Mouse (Mus musculus) 3134 (cell line): ENCODE data around the gene H2afy.

ENCODE experiments used
- DNase-seq: peaks from one replicate; pipeline ENCODE4 v3.0.0-alpha.2; 2011; ENCODE audit warnings: low spot score; ENCODE audit not compliant: insufficient read length; ENCODE audit errors: extremely low read depth

The H2afy gene

DNA sequence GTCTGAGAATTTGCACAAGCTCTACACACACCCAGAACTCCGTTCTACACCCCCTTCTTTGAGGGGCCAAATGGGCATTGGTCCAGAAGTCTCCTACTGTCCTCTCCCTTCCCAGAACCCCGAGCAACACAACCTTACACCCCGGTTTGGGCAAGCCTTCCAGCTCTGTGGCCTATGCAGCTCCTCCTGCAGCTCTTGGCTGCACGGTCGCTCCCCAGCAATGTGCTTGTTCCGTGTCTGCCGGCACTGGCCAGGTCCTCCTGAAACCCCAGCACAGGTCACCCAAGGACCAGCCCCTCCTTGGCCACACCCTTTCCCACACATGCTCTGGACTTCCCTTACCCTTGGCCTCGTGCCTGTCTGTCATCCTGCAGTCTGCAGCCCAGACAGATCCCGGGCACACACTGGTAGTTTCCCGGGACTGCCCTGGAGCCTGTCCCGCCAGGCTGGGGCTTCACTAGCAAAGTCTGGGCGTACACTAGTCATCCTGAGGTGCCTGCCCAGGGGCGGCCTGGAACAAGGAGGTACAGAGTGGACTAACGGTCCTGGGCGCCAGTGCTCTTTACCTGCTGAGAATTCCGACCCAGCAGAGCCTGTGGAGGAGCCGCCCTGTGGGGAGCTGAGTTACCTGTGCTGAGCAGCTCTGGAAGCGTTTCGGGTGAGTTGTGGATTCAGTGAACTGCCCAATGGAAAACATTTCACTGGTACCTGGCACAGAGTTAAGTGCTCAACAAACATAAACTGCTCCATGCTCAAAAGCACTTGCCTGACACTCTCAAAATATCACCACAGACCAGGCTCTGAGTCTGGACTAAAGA lies 22.5 kb downstream of the H2afy start:
- DNase-seq: no peak

DNA sequence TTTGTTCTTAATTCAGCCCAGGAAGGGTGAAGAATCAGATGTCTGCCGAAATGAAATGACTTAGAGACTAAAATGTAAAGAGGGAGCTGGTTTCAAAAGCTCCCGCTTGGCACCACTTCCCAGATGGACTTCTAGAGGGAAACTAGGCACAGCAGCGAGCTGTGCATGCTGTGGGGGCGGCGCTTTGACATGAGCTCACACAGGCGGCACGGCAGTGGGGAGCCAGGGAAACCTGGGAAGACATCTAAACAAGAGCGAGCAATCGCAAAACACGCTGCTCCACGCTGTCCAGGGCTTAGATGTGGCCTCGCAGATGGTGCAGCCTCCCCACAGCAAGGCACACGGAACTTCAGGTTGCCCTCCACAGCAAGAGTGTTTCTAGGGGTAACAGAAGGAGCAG lies 23.2 kb downstream of the H2afy start:
- DNase-seq: no peak

DNA sequence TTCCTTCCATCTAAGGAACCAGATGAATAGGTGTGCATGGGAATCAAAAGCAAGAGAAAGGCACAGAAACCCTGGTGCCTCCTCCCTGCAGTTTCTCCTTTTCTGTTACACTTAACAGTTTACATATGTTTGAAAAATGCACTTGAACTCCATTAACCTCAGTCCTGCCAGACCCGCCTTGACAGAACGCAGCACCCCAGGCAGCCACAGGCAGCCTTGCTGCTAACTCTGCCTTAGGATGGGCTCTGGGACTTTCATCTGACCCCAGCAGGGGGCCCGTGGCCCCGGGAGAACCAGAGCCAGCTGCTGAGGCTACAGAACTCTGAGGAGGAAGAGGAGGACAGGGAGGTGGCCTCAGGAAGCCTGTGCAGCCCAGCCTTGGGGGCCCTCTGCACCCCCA lies 23.7 kb downstream of the H2afy start:
- no peak for DNase-seq

DNA sequence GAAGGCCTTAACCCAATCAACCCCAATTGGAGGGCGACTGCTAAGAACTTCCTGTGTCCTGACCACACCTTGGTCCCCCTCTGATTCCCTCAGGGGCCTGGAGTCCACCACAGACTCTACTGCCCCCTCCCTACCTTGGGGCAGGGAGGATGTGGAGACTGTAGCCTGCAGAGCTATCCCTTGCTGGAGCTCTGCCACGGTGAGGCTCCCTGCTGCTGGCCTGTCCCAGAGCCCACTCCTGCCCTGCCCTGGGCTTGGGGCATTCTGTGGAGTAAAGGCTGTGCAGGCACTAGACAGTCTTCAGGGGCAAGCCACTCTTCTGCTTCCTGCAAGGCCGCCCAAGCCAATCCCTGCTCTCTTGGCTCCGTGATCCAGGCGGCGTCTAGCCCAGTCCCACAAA lies 24.6 kb downstream of the H2afy start:
- no peak for DNase-seq

DNA sequence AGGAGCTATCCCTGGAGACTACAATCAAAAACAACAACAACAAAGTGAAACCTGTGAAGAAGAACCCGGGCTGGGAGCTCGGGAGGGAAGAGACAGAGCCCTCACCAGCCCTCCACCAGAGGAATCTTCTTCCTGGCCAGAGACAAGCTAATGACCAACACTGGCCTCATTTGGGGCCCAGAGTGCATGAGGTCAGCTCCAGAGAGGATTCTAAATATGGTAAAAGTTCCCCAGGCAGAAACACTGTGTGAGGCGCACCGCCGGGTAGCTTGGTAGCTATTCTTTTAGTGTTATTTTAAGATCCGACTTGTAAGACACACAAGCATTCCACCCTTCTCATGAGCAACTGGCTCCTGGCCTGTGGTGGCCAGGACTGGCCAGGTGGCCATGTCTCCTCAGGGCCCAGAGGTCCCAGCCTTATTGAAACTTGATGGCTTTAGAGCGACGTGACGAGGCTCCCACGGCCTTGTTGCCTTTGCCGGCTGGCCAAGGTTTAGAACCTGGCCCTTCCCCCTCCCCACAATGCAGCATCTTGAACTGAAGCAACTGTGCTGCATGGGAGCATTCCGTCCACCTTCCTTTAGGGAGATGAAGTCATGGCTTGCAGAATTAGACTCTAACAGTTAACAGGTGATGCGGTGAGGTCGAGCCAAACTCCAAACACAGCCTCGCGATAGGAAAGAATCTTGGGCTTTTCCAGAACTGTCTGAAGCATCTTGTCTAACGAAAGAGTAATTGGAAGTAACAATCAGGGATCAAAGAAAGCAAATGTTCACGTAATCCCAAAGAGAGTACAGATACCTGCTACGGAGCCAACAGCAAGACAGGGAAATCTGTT lies 25.2 kb downstream of the H2afy start:
- no peak for DNase-seq

DNA sequence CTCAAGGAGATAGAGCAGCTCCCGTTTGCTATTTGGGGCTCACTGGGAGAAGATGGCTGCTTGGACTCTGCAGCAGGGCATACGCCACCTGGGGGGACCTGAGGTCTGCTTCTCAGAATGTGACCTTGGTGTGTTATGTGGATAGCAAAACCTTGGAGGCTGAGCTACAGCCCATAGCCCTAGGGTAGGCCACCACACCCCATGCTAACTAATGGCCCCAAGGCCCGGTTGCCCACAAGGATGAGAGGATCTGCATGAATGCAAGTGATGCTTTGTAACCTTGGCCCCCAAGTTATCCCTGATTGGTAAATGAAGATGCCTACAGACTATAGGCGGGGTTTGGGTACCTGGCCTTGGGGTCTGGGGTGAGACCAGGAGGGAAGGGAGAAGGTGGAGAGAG lies 26.5 kb downstream of the H2afy start:
- no peak for DNase-seq

DNA sequence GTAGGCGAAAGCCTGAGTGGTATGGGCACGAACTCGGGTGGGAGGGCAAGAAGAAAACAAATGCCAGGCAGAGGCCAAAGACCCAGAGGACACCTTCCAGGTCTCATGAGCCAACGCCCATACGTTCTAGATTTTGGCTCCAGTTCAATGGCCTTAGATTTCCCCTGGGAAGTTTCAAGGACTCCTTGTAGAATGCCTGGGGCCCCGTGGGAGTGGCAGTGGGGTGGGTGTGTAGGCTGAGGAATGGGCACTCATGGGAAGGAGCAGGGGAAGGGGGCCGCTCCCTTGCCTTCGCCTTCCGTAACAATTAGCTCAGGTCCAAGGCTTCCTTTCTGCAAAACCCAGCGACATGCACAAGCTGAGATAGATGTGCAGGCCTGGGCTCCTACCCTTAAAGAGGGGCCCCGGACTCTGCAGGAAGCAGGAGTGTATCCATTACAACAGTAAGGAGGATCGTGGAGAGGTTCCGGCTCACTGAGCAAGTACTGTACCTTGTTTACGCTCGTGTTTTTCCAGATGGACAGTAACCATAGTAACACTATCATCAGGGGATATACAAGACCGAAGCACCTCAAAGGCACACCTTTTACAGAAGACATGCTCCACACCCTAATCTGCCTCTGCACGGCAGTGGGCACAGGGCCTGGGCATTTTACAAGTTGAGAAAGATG lies 27.2 kb downstream of the H2afy start:
- DNase-seq: no peak

DNA sequence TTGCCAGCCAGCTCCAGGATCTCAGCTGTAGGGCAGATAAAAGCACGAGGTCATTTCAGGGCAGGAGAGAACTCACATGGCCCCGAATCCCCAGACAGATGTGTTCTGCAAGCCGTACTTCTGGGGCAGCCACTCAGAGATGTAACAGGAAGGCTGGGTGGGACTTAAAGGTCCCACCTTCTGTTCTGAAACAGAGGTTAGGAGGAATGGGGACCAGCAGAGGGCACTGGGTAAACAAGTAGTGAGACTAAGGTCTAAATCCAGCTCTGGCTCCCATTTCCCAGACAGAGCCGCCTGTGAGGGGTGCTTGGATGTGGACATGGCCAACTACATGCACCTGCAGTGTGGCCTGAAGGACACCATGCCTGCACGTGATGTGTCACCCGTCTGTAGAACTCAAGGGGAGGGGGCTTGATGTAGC lies 31.2 kb downstream of the H2afy start:
- no peak for DNase-seq

DNA sequence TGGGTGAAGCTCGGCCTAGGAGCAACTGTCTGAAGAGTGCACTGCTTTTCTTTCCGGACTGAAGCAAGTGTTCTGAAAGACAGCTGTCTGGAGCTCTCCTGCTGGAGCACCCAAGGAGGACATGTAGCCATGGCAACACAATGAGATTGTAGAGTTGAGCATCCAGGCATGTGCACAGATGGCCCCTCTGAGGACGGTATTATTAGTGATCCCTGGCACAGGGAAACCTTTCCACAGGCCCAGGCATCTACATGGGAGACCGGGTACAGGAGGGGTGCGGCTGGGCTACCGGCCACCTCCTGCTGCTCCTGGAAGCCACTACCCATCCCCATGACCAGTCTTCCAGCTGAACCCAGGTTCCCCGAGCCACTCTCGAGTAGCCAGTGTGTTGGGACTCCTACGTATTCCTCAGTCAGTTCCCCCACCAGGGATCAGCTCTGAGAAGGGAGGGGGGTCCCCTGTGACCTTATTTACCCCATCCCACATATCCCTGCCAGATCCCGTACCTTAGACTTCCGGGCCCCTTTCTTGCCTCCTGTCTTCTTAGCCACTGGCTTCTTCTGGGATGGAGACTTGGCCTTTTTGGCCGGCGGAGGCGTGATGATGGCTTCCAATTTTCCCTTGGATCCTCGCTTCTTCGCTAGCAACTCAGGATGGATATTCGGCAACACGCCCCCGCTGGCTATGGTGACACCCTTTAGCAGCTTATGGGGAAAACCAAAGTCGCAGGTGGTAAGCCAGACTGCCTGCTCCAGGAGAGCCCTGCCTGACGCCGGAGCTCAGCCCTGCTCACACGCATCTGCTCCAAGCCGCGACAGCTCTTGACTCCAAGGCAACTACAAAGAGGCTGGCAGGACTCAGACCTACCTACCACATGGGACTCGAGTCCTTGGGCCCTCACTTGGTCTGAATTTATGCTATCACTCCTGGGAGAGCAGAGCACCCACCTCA lies 32.1 kb downstream of the H2afy start:
- no peak for DNase-seq

DNA sequence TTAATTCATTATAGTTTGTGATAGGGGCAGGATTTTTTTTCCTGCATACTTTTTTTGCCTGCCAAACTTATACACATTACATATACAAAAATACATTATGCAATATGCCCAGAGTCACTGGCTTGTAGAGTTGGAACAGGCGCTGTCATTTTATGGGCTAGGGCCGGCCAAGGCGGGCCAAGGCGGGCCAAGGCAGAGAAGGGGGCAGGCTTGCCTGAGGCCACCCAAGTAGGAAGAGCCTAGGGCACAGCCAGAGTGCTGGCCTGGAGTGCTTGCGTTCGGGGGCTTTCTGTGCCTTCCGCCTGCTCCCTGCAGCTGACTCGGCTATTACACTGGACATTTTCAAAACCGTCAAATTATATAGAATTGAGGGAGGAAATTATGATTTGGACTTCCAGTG lies 34.0 kb downstream of the H2afy start:
- no peak for DNase-seq

DNA sequence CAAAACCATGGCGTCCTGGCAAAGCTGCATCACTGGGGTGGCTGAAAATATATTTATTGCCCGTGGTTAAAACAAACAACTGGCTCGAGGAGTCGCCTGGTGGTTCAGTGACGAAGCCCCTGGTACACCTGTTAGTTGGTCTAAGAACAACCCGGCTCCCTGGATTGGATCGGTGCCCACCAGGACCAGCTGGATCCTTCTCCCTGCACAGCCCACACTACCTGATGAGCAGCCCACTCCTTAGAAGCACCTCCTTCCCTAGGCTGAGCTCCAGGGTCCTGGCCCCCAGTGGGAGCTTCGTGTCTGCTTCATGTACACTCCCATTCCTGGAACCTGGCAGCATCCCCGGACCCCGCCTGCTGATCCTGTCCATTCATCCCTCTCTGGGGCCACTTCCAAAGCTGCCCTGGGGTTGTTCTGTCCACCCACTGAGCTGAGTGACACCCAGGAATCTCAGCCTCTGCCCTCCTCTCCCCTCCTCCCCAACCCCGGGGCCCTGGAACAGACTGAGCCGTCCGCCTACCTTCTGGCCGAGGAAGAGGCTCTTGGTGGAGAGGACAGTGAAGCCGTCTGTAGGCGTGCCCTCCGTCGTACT lies 40.5 kb downstream of the H2afy start:
- no peak for DNase-seq

DNA sequence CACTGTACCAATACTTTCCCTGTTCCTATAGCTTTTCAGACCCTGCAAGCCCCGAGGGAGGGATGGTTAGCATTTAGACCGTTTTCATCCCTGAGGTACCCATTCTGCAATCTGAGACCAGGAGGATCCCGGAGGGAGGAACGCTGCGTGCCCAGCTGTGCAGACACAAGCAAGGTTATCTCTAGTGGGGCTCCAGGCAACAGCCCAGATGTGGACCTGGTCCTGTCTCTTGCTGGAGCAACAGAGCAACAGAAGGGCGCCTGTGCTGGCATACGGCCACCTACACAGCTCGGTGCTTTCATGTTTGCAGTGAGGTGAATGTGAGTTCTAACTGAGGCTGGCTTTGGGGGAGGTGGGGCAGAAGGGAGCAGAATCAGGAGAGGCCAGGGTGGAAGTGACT lies 41.6 kb downstream of the H2afy start:
- DNase-seq: no peak

DNA sequence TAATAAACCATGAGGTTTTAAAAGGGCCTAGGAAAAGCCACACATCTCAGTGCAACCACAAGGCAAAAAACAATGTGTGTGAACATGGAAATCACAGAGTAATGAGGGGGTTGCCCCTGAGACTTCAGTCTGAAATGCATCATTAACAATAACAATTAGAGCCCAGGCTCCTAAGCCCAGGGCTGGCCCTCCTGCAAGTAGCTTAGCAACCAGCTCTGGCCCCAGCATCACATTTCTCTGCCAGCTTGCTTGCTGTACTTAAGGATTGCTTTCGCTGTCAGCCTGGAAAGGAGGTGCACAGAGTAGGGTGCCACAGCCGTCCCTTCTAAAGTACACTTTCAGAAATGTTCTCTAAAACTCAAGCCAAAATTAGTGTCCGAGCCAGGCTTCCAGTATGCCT lies 42.5 kb downstream of the H2afy start:
- DNase-seq: no peak

DNA sequence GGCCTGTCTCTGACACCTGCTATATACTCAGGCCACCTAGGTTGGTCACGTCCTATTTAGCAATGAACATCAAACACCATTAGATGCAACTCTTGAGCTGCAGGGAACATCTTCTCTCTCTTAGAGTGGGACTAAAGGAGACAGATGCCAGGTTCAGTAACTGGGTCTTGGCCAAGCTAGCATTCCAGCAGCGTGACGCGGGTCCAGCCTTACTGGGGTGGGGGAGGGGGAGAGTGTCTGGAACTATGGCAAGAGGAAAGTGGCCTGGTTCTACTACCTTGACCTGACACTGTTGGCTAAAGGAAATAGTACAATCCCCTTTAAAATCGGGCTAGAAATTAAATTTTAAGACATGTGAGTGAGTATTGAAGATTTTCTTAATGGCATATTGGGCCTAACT lies 43.6 kb downstream of the H2afy start:
- DNase-seq: no peak

DNA sequence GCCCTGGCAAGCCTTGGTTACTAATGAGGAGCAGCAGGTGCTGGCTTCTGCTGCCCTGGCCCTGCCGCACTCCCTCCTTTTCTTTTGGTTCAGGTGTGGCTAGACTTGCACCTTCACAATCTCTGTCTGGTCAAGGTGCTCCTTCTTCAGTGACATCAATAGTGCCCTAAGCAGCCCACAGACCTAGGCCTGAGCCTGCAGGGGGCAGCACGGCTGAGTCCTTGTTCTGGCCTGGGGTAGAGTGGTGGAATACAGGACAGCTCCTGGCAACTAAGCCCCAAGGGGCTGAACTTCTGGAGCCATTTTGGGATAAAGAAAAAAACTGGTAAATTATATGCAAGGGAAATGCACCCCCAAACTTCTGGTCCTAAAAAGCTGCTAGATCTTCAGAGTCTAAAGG lies 45.6 kb downstream of the H2afy start:
- DNase-seq: no peak

DNA sequence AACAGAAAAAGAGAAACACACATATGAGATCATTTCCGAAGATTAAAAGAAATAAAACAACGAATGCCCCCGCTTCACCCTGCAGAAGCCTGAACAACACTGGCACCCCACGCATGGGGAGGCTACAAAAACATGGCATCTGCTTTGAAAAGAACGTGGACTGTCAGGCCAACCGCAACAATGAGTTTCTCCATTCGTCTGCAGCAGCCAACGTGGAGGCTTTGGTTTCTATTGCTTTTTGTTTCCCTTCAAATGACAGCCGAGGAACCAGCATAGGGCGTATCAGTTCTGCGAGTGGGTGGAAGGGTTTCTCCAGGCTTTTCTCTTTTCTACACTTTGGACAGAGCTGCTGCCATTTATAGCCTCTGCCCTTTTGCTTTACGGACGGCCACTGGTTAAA lies 47.6 kb downstream of the H2afy start:
- no peak for DNase-seq

DNA sequence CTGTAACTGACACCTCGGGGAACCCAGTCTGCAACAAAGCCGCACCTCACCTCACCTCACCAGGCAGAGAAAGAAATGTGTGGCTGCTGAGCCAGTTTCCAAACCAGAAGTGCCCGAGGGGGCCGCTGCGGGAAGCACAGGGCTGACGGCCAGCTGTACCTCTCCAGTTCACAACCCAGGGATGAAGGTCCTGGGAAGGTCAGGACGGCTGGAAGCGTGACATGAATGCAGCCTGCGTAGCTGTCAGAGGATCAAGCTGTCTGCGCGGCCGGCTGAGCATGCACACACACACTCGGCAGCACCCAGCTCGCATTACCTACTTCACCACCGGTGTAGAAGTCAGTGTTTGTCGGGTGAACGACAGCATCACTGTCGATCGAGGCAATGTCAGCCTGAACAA lies 48.2 kb downstream of the H2afy start:
- no peak for DNase-seq

DNA sequence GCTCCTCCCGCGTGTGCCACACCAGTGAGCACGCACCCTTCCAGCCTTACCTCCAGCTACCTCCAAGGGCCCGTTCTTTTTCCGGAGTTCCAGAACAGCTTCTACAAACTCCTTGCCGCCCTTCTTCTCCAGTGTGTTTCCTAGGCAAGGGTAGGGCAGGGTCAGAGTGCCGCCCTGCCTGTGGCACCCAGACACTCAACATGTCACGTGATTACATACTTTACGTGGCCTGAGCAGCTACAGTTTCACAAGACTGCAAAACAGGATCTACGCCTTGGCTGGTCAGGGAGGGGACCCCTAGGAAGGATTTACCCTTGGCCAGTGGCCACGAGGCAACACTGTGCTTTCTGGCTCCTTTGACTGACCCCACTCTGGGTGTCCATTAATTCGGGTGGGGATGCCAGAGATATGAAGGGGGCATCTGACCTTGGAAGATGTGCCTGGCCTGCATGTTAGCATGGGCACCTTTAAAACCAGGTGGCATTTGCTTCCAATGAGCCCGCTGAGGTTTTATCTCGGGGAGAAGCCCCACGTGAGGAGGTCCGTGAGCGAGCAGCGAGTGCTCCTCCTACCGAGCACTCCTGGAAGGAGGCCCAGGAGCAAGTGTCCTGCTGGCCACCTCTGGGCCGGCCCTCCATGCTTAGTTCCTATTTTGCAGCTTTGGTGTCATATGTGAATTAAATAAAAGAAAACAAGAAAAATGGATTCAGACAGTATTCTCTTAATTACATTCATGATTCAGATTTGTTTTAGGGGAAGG lies 51.8 kb downstream of the H2afy start:
- no peak for DNase-seq

DNA sequence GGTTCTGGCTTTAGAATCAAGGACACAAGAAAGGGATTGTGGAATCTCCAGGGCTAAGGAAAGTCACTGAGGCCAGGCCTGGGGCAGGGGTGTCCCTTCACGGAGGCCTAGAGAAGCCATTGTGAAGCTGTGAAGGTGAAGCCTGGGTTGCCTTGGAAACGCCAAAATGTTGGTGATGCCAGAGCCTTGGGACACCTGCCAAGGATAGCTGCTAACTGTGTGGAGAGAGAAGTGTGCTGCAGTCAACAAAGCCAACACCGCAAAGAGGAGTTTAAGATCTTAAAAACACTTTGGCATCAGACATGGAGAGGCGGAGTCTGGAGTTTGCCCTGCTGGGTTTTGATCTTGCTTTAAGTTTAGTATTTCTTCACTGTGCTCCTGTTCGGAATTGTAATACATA lies 54.5 kb downstream of the H2afy start:
- DNase-seq: no peak
